Mouse (Mus musculus) urinary bladder, postnatal 14 days (tissue): ENCODE measurements around the gene Mybpc2.

Experiments
- DNase-seq: peaks from one replicate; pipeline ENCODE4 v3.0.0; 2021; ENCODE audit warnings: low spot score

Mybpc2 gene

GRCm38 (mm10) chr7:44524502-44524901, at the start of gene Mybpc2:
TSS of gene Mybpc2 (minus strand) at chr7:44524656.
- DNase-seq: no peak

GRCm38 (mm10) chr7:44572956-44573484, 48.6 kb upstream of the Mybpc2 start:
- DNase-seq: no peak

GRCm38 (mm10) chr7:44572213-44572701, 47.8 kb upstream of the Mybpc2 start, which contains the start of gene Napsa:
TSS of gene Napsa (plus strand) at chr7:44572380.
- DNase-seq: no peak

GRCm38 (mm10) chr7:44571811-44572210, 47.4 kb upstream of the Mybpc2 start:
- no peak for DNase-seq

GRCm38 (mm10) chr7:44570989-44571388, 46.5 kb upstream of the Mybpc2 start:
- DNase-seq: no peak

- DNase-seq: no peak
Measured at GRCm38 (mm10) chr7:44568803-44569202, 44.3 kb upstream of the Mybpc2 start.

GRCm38 (mm10) chr7:44565414-44565813, 41.0 kb upstream of the Mybpc2 start:
- no peak for DNase-seq

GRCm38 (mm10) chr7:44564486-44564885, 40.0 kb upstream of the Mybpc2 start:
- DNase-seq: no peak

- no peak for DNase-seq
Measured at GRCm38 (mm10) chr7:44563284-44563683, 38.8 kb upstream of the Mybpc2 start.

GRCm38 (mm10) chr7:44560435-44561400, 36.3 kb upstream of the Mybpc2 start:
- DNase-seq: peak; percentile 79

- DNase-seq: no peak
Measured at GRCm38 (mm10) chr7:44557629-44558028, 33.2 kb upstream of the Mybpc2 start.

- peak; percentile 98 for DNase-seq
Measured at GRCm38 (mm10) chr7:44553826-44554225, 29.4 kb upstream of the Mybpc2 start, which contains the start of gene Nr1h2. TSS of gene Nr1h2 (minus strand) at chr7:44553951.

- DNase-seq: peak; percentile 83
Measured at GRCm38 (mm10) chr7:44553196-44553764, 28.8 kb upstream of the Mybpc2 start.

- no peak for DNase-seq
Measured at GRCm38 (mm10) chr7:44552141-44552908, 27.9 kb upstream of the Mybpc2 start.

GRCm38 (mm10) chr7:44551731-44552130, 27.3 kb upstream of the Mybpc2 start:
- no peak for DNase-seq

- no peak for DNase-seq
Measured at GRCm38 (mm10) chr7:44551301-44551700, 26.8 kb upstream of the Mybpc2 start.

GRCm38 (mm10) chr7:44550409-44550678, 25.9 kb upstream of the Mybpc2 start:
- no peak for DNase-seq

- no peak for DNase-seq
Measured at GRCm38 (mm10) chr7:44549621-44550408, 25.4 kb upstream of the Mybpc2 start.

- DNase-seq: peak; percentile 100
Measured at GRCm38 (mm10) chr7:44548497-44549087, 24.1 kb upstream of the Mybpc2 start, which contains the start of gene Pold1. TSS of gene Pold1 (minus strand) at chr7:44548849.

GRCm38 (mm10) chr7:44547725-44548124, 23.3 kb upstream of the Mybpc2 start:
- DNase-seq: no peak

GRCm38 (mm10) chr7:44547041-44547440, 22.6 kb upstream of the Mybpc2 start:
- no peak for DNase-seq
